Mouse (Mus musculus): ENCODE measurements at regions not wholly inside any gene's neighbourhood (a gene's known extent, or its start where the extent isn't known, plus 50 kb on each side); places are given as distances from the start of the nearest gene placed in this dataset.
A peak's percentile ranks its signal among the peaks of the same experiment; 100 is the strongest.

DNA sequence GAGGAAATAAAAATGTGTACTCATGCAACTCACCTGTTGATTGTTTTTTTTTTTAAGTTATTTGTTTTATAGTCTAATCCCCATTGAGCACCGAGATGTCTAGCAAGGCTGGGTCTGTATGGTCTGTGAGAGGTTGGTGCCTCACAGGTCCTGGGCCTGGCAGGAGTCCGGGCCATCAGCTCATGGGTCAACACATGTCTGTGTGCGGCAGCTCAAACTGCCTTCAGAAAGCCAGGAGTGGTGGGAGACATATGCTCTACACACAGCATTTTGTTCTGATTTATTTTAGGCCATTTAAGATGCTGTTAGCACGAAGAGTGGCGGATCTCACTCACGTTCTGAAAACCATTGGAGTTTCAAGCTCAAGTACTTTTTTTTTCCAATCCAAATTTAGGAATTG lies 74.6 kb upstream of the Wnt7b start:
- TF ChIP-seq NANOG (IDR thresholded peaks at IDR 0.05; ENCODE audit: borderline replicate concordance, low read length) (no peak), CTCF (conservative IDR thresholded peaks at IDR 0.05; ENCODE audit: low read length) (no peak), POU5F1 (IDR thresholded peaks at IDR 0.05; ENCODE audit: borderline replicate concordance, low read length) (no peak)
- peaks cover 53% of the 10 kb centered on the region for H3K27me3 ChIP-seq (ENCODE audit: insufficient read depth, low read length)

DNA sequence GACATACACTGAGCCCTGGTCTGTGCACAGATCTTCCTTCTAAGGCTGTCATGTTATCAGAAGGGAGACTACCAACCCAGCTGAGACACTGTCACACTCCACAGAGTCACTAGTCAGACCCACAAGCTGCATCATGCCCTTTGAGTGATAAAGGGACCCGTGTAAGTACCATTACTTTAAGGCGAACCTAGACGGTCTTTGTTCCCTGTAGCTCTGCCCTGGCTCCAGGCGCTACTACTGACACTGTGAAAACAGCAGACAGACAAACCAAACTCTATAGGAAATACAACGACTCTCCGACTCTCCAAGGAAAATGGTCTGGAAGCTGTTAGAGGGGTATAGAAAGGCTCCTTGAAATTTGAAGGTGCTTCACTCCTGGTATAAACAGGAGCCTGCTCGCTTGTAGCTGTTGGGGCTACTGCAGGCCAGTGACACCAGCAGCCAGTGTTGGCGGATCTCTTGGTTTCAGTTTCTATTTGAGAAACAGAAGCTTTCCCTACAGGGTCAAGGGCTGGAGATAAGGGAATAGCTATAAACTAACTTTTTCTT lies 75.2 kb upstream of the Wnt7b start:
- peaks cover 12% of the 10 kb centered on the region for H3K4me1 ChIP-seq (replicated peaks; ENCODE audit: low read depth, low read length)
- no peaks in the 10 kb centered on the region for H3K36me3 ChIP-seq (ENCODE audit: insufficient read depth, low read length)
- H3K4me3 ChIP-seq (replicated peaks; ENCODE audit: low read length), result no peak overlapping the region
- no peaks in the 10 kb centered on the region for H3K9me3 ChIP-seq (ENCODE audit: low read length)
- no peak for TF ChIP-seq NANOG (IDR thresholded peaks at IDR 0.05; ENCODE audit: borderline replicate concordance, low read length)
- TF ChIP-seq CTCF (conservative IDR thresholded peaks at IDR 0.05; ENCODE audit: low read length), result no peak
- TF ChIP-seq POU5F1 (IDR thresholded peaks at IDR 0.05; ENCODE audit: borderline replicate concordance, low read length), result no peak
- H3K27me3 ChIP-seq (ENCODE audit: insufficient read depth, low read length), result peaks cover 53% of the 10 kb centered on the region

More for the DNA sequence above, 74.6 kb upstream of the Wnt7b start:
- H3K4me1 ChIP-seq (replicated peaks; ENCODE audit: low read depth, low read length), result peaks cover 12% of the 10 kb centered on the region
- no peaks in the 10 kb centered on the region for H3K36me3 ChIP-seq (ENCODE audit: insufficient read depth, low read length)
- H3K4me3 ChIP-seq (replicated peaks; ENCODE audit: low read length), result no peak overlapping the region
- no peaks in the 10 kb centered on the region for H3K9me3 ChIP-seq (ENCODE audit: low read length)

DNA sequence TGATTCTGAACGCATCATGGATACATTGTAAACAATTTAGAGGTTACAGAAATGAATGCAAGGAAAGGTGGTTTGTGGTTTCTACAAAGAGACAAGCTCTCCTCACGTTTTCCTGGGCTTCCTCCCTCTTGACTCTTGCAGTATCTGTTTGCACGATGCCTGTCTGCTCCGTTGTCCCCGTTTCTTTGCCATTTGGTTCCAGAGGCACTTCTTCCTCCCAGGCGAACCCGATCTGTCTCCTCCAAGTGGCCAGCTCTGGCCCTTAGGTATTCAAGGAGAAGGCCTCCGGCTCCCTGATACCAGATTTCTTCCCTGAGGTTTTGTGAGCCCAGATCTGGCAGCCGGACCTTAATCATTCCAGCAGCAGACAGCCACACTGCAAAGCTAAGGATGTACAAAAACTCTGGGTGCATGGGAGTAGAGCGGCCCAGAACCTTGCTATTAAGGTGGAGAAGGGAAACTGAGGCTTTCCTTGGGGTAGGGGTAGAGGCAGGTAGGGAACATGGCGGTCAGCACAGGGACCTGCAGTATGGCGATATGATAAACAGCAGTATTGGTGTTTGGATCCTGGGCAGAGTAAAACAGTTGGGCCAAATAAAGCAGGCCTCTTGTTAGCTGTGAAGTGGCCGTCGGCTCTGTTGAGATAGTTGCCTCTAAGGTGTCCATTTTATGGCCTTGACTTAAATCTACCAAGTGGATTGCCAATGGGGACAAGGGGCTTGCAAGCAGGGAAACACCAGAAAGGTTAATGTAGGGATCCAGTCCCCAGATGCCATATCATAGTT lies 76.0 kb upstream of the Wnt7b start:
- Histone ChIP-seq H3K27me3 (ENCODE audit: insufficient read depth, low read length) (peaks cover 57% of the 10 kb centered on the region), H3K4me1 (replicated peaks; ENCODE audit: low read depth, low read length) (peaks cover 12% of the 10 kb centered on the region), H3K4me3 (replicated peaks; ENCODE audit: low read length) (no peak overlapping the region), H3K9me3 (ENCODE audit: low read length) (no peaks in the 10 kb centered on the region), H3K36me3 (ENCODE audit: insufficient read depth, low read length) (no peaks in the 10 kb centered on the region)
- TF ChIP-seq POU5F1 (IDR thresholded peaks at IDR 0.05; ENCODE audit: borderline replicate concordance, low read length) (no peak), CTCF (conservative IDR thresholded peaks at IDR 0.05; ENCODE audit: low read length) (no peak), NANOG (IDR thresholded peaks at IDR 0.05; ENCODE audit: borderline replicate concordance, low read length) (no peak)

GRCm38 (mm10) chr15:85660528-85661392 lies 74.0 kb upstream of the Ppara start:
- H3K36me3 ChIP-seq (ENCODE audit: insufficient read depth, low read length), result no peaks in the 10 kb centered on the region
- peak overlapping the region; percentile 75 for H3K4me3 ChIP-seq (replicated peaks; ENCODE audit: low read length)
- TF ChIP-seq POU5F1 (IDR thresholded peaks at IDR 0.05; ENCODE audit: borderline replicate concordance, low read length), result no peak
- no peak for TF ChIP-seq CTCF (conservative IDR thresholded peaks at IDR 0.05; ENCODE audit: low read length)
- TF ChIP-seq NANOG (IDR thresholded peaks at IDR 0.05; ENCODE audit: borderline replicate concordance, low read length), result no peak
- H3K9me3 ChIP-seq (ENCODE audit: low read length), result no peaks in the 10 kb centered on the region
- peaks cover 1% of the 10 kb centered on the region; the same call in 1 of the 2 replicates for H3K4me1 ChIP-seq (replicated peaks; ENCODE audit: low read depth, low read length)
- peaks cover 55% of the 10 kb centered on the region for H3K27me3 ChIP-seq (ENCODE audit: insufficient read depth, low read length)

DNA sequence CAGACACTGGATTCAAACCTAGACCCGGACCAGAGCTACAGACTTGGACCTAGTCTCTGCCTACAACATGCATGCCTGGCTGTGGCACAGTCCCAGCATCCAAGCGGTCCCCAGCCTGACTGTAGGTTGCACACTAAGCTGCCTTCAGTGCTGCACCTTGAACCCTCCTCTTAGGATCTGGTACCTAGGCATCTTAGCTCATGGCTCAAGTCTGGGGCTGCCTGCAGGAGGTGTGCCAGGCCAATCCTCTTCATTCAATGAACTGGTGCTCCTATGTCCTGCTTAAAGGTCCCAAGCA lies 73.4 kb upstream of the Ppara start:
- peak overlapping the region; percentile 75 for H3K4me3 ChIP-seq (replicated peaks; ENCODE audit: low read length)
- H3K27me3 ChIP-seq (ENCODE audit: insufficient read depth, low read length), result peaks cover 52% of the 10 kb centered on the region
- no peaks in the 10 kb centered on the region for H3K36me3 ChIP-seq (ENCODE audit: insufficient read depth, low read length)
- no peak for TF ChIP-seq POU5F1 (IDR thresholded peaks at IDR 0.05; ENCODE audit: borderline replicate concordance, low read length)
- no peak for TF ChIP-seq NANOG (IDR thresholded peaks at IDR 0.05; ENCODE audit: borderline replicate concordance, low read length)
- TF ChIP-seq CTCF (conservative IDR thresholded peaks at IDR 0.05; ENCODE audit: low read length), result no peak
- no peaks in the 10 kb centered on the region; the same call in 1 of the 2 replicates for H3K4me1 ChIP-seq (replicated peaks; ENCODE audit: low read depth, low read length)
- no peaks in the 10 kb centered on the region for H3K9me3 ChIP-seq (ENCODE audit: low read length)

DNA sequence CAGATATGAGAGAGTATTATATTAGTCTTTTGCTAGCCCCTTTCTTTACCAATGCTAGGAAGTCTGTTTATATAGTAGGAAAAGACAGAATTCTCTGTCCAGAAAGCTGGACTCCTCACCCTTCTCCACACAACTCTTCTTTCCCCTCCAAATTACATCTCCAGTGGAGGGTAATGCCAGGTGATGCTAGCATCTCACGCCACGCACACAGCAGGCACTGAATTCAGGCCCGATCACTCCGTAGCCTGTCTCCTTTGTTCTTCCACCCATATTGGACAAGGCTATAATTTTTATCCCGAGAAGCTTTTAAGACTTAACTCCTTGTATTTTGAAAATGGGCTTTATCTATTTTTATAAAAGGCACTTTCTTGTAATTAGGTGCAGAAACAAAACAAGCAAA lies 73.0 kb upstream of the Ppara start:
- TF ChIP-seq CTCF (conservative IDR thresholded peaks at IDR 0.05; ENCODE audit: low read length) (no peak), POU5F1 (IDR thresholded peaks at IDR 0.05; ENCODE audit: borderline replicate concordance, low read length) (no peak), NANOG (IDR thresholded peaks at IDR 0.05; ENCODE audit: borderline replicate concordance, low read length) (no peak)
- no peaks in the 10 kb centered on the region; the same call in 1 of the 2 replicates for H3K4me1 ChIP-seq (replicated peaks; ENCODE audit: low read depth, low read length)
- no peaks in the 10 kb centered on the region for H3K9me3 ChIP-seq (ENCODE audit: low read length)
- H3K4me3 ChIP-seq (replicated peaks; ENCODE audit: low read length), result no peak overlapping the region
- no peaks in the 10 kb centered on the region for H3K36me3 ChIP-seq (ENCODE audit: insufficient read depth, low read length)
- peaks cover 57% of the 10 kb centered on the region for H3K27me3 ChIP-seq (ENCODE audit: insufficient read depth, low read length)

DNA sequence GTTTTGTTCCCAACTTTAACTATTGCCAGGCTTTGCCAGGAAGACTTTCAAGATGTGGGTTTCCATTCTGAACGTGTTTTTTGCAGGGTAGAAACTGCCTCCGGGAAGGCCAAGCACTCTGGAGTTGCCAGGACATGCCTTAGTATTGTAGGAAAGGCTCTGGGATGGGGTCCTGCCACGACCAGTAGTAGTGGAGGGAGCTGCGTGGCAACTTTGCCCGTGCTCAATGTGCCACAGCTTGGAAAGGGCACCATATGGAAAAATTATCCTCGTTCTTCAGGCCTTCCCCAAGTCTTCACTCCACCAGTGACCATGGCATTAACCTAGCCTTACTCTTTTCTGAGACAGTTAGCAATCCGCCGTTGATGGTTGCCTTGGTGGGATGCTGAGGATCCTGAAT lies 72.5 kb upstream of the Ppara start:
- no peaks in the 10 kb centered on the region for H3K36me3 ChIP-seq (ENCODE audit: insufficient read depth, low read length)
- H3K4me3 ChIP-seq (replicated peaks; ENCODE audit: low read length), result no peak overlapping the region
- no peaks in the 10 kb centered on the region; the same call in 1 of the 2 replicates for H3K4me1 ChIP-seq (replicated peaks; ENCODE audit: low read depth, low read length)
- no peak for TF ChIP-seq POU5F1 (IDR thresholded peaks at IDR 0.05; ENCODE audit: borderline replicate concordance, low read length)
- no peak for TF ChIP-seq NANOG (IDR thresholded peaks at IDR 0.05; ENCODE audit: borderline replicate concordance, low read length)
- no peak for TF ChIP-seq CTCF (conservative IDR thresholded peaks at IDR 0.05; ENCODE audit: low read length)
- H3K9me3 ChIP-seq (ENCODE audit: low read length), result no peaks in the 10 kb centered on the region
- peaks cover 58% of the 10 kb centered on the region for H3K27me3 ChIP-seq (ENCODE audit: insufficient read depth, low read length)

- no peaks in the 10 kb centered on the region for H3K36me3 ChIP-seq (ENCODE audit: insufficient read depth, low read length)
- no peaks in the 10 kb centered on the region for H3K9me3 ChIP-seq (ENCODE audit: low read length)
- H3K4me1 ChIP-seq (replicated peaks; ENCODE audit: low read depth, low read length), result no peaks in the 10 kb centered on the region; the same call in 1 of the 2 replicates
- H3K4me3 ChIP-seq (replicated peaks; ENCODE audit: low read length), result no peak overlapping the region
- H3K27me3 ChIP-seq (ENCODE audit: insufficient read depth, low read length), result peaks cover 60% of the 10 kb centered on the region
- TF ChIP-seq POU5F1 (IDR thresholded peaks at IDR 0.05; ENCODE audit: borderline replicate concordance, low read length) (no peak), NANOG (IDR thresholded peaks at IDR 0.05; ENCODE audit: borderline replicate concordance, low read length) (no peak), CTCF (conservative IDR thresholded peaks at IDR 0.05; ENCODE audit: low read length) (no peak)
Observed at GRCm38 (mm10) chr15:85662673-85663072, 72.1 kb upstream of the Ppara start.

Data from E14TG2a.4 (cell line).